Mouse (Mus musculus): ENCODE results near the gene Dad1. TPM values are rescaled to one million over a fixed set of nuclear protein-coding genes. Genes with fewer than 3 reads are reported as not detected.
A peak's percentile ranks its signal among the peaks of the same experiment; 100 is the strongest.

Gene Dad1
- total RNA-seq, 1 experiment: 174 TPM

DNA sequence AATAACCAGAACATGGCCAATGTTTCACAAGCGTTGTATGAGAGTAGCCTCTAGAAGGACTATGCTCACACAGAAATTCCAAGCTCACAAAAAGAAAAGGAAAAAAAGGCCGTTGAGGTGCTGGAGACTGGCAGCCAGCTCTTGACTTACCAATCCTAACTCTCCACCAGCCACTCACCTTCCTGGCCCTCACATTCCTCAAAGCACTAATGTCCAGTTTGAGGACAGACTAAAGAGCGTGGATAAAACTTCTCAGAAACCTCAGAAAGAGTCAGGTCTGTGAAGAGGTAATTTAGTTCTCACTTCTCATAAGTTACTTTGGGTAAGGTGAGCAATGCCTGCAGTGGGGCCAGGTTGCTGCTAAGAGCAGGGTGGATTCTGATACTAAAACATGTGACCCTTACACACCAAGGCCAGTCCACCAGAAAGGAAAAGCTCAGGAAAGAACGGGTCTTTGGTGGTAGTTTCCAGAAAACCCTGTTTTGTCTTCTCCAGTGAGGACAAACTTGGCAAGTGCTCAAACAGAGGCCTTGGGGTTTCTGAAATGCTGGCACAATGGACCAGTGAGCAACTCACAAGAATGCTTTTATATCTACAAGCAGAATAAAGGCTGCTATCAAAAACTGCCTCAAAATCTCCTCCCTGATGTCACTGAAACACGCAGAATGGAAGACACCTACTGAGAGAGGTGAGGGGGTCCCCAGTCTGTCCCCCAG lies 17.9 kb downstream of the Dad1 start:
- no peak overlapping the region for H3K9ac ChIP-seq (ENCODE audit: insufficient read depth, low read depth, low read length, poor library complexity, severe bottlenecking)
- no peak overlapping the region for H3K4me3 ChIP-seq (ENCODE audit: insufficient read depth in 1 of 2, low read depth in 1 of 2, low read length in 2 of 2, poor library complexity in 1 of 2, severe bottlenecking in 1 of 2)
- H3K9me3 ChIP-seq (ENCODE audit: control insufficient read depth, insufficient read depth, low read depth, low read length): no peaks in the 10 kb centered on the region
- DNase-seq (ENCODE audit: low read depth, low spot score): no peak
- no peak overlapping the region for H3K27ac ChIP-seq (ENCODE audit: insufficient read depth, low read depth, low read length, poor library complexity, severe bottlenecking)
- no peak for TF ChIP-seq ZC3H11A (IDR thresholded peaks at IDR 0.05; ENCODE audit: borderline replicate concordance, low read depth, low read length)
- no peak for TF ChIP-seq ZNF384 (IDR thresholded peaks at IDR 0.05; ENCODE audit: low read depth, low read length)
- no peak for TF ChIP-seq CHD2 (IDR thresholded peaks at IDR 0.05; ENCODE audit: low read depth, low read length)
- TF ChIP-seq HCFC1 (IDR thresholded peaks at IDR 0.05; ENCODE audit: borderline replicate concordance, insufficient read depth, low read length): no peak
- TF ChIP-seq MAFK (IDR thresholded peaks at IDR 0.05; ENCODE audit: insufficient read depth, low read depth, low read length): no peak
- in situ Hi-C loops (cut with MboI; ENCODE audit: low sequenced_read_pairs in 2 of 2, unreplicated experiment in 2 of 2): no loop called here
- H3K36me3 ChIP-seq (ENCODE audit: control insufficient read depth, insufficient read depth, low read length, poor library complexity, severe bottlenecking): peaks cover 13% of the 10 kb centered on the region
- peaks cover 4 to 10% of the 10 kb centered on the region in 2 experiments; a peak in 3 of 4 replicates for H3K4me1 ChIP-seq (ENCODE audit: control insufficient read depth in 2 of 2, insufficient read depth in 2 of 2, low read length in 2 of 2, poor library complexity in 1 of 2)

DNA sequence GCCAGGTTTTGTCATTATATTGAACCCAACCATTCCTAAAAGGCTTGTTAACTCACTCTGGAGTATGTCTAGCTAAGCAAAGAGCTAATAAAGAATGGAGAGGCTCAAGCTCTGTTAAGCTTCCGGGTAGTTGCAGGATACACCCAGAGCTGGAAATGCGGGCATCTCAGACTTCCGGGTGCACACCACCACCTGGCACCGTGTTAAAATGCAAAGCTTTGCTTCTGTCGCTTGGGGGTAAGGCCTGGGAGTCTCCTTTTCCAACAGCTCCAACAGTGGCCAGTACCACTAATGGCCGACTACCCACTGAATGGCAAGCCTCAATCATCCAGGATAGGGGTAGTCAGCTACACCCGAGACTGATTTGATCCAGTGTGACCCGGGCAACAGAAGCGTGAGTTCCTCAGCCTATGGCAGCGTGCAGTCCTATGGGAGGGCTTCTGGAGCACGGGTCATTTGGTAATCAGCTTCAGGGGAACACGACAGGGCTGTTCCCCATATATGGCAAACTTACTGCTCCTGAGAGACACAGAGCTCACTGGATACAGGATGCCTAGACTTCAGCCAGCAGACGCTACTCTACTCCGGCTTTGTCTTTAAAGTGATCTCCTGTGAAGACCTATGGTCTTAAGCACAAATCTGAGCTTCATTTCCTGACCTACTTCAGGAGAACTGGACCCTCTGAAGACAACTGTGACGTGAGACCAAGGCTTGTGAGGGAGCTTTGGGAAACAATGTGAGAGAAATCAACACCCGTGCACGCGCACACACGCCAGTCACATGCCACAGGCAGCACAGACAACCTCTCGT lies 19.5 kb downstream of the Dad1 start:
- no peak for DNase-seq (ENCODE audit: low read depth, low spot score)
- TF ChIP-seq HCFC1 (IDR thresholded peaks at IDR 0.05; ENCODE audit: borderline replicate concordance, insufficient read depth, low read length) (no peak), ZNF384 (IDR thresholded peaks at IDR 0.05; ENCODE audit: low read depth, low read length) (no peak), MAFK (IDR thresholded peaks at IDR 0.05; ENCODE audit: insufficient read depth, low read depth, low read length) (no peak), ZC3H11A (IDR thresholded peaks at IDR 0.05; ENCODE audit: borderline replicate concordance, low read depth, low read length) (no peak), CHD2 (IDR thresholded peaks at IDR 0.05; ENCODE audit: low read depth, low read length) (no peak)
- no peaks in the 10 kb centered on the region for H3K9me3 ChIP-seq (ENCODE audit: control insufficient read depth, insufficient read depth, low read depth, low read length)
- no peak overlapping the region for H3K27ac ChIP-seq (ENCODE audit: insufficient read depth, low read depth, low read length, poor library complexity, severe bottlenecking)
- H3K9ac ChIP-seq (ENCODE audit: insufficient read depth, low read depth, low read length, poor library complexity, severe bottlenecking): peak overlapping the region; percentile 14; the same call in 1 of the 2 replicates
- peaks cover 8% of the 10 kb centered on the region; the same call in 1 of the 2 replicates for H3K36me3 ChIP-seq (ENCODE audit: control insufficient read depth, insufficient read depth, low read length, poor library complexity, severe bottlenecking)
- peak overlapping the region in 1 of 2 experiments; percentile 66; a peak in 2 of 4 replicates for H3K4me3 ChIP-seq (ENCODE audit: insufficient read depth in 1 of 2, low read depth in 1 of 2, low read length in 2 of 2, poor library complexity in 1 of 2, severe bottlenecking in 1 of 2)
- in situ Hi-C loops (cut with MboI; ENCODE audit: low sequenced_read_pairs in 2 of 2, unreplicated experiment in 2 of 2): no loop called here
- H3K4me1 ChIP-seq (ENCODE audit: control insufficient read depth in 2 of 2, insufficient read depth in 2 of 2, low read length in 2 of 2, poor library complexity in 1 of 2): peaks cover 4 to 16% of the 10 kb centered on the region in 2 experiments; a peak in 3 of 4 replicates

DNA sequence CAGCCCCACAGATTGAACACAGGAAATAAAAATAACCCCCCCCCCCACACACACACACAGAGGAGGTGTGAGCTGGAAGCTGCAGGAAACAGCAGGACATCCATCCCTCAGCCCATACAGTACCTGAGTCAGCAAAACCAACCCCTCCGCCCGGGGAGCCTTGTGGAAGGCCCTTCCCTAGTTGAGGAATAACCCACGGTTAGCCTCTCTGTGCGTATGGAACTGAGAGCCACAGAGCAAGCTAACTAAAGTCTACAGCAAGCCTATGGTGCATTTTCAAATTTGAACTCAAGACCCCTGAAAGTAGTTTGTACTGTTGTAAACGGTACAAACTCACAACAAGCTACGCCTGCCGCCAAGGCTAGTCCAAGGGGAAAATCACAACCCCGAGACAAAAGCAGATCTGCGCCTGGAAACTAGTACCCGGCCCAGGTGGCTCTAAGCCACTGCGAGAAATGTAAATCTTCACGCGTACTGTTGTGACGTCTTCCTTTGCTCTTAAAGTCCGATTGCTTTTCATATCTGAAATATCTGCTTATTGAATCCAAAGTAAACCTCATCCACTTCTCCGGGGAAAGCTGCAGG lies 20.3 kb downstream of the Dad1 start:
- in situ Hi-C loops (cut with MboI; ENCODE audit: low sequenced_read_pairs in 2 of 2, unreplicated experiment in 2 of 2): no loop called here
- Histone ChIP-seq H3K9me3 (ENCODE audit: control insufficient read depth, insufficient read depth, low read depth, low read length) (no peaks in the 10 kb centered on the region), H3K4me3 (ENCODE audit: insufficient read depth in 1 of 2, low read depth in 1 of 2, low read length in 2 of 2, poor library complexity in 1 of 2, severe bottlenecking in 1 of 2) (peak overlapping the region; percentile 52 to 66), H3K4me1 (ENCODE audit: control insufficient read depth in 2 of 2, insufficient read depth in 2 of 2, low read length in 2 of 2, poor library complexity in 1 of 2) (peaks cover 6 to 20% of the 10 kb centered on the region in 2 experiments; a peak in 3 of 4 replicates), H3K36me3 (ENCODE audit: control insufficient read depth, insufficient read depth, low read length, poor library complexity, severe bottlenecking) (peaks cover 8% of the 10 kb centered on the region; the same call in 1 of the 2 replicates), H3K27ac (ENCODE audit: insufficient read depth, low read depth, low read length, poor library complexity, severe bottlenecking) (peak overlapping the region; percentile 33; the same call in 1 of the 2 replicates), H3K9ac (ENCODE audit: insufficient read depth, low read depth, low read length, poor library complexity, severe bottlenecking) (peak overlapping the region; percentile 56; the same call in 1 of the 2 replicates)
- TF ChIP-seq HCFC1 (IDR thresholded peaks at IDR 0.05; ENCODE audit: borderline replicate concordance, insufficient read depth, low read length) (no peak), MAFK (IDR thresholded peaks at IDR 0.05; ENCODE audit: insufficient read depth, low read depth, low read length) (peak; percentile 86), ZNF384 (IDR thresholded peaks at IDR 0.05; ENCODE audit: low read depth, low read length) (no peak)
- DNase-seq (ENCODE audit: low read depth, low spot score): no peak

DNA sequence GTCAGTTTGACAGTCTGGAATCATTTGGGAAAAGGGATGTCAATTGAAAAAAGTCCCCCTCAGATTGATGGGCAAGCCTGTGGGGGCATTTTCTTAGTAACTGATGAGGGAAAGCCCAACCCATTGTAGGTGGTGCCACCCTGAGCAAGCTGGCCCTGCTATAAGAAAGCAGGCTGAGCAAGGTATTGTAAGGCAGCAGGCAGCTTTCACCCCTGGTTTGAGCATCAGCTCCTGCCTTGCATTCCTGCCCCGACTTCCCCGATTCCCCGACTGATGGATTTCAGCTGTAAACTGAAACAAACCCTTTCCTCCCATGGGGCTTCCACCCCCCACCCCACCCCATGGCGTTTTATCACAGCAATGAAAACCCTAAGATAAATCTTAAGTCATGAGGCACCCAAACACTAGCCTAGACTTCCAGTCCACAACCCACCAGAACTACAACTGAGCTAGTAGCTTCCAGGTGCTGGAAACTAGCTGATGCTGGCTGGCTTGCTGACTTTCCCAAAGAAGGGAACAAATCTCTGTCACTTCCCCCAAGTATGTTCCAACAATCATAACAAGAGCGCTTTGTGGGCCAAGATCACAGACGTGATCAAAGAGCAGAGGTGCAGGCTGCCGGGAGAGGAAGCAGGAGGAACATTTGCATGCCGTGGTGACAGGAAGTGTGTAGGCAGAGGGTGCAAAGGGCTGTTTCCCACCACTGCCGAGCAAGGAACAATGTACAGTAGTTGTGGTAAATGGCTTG lies 20.9 kb downstream of the Dad1 start:
- Histone ChIP-seq H3K27ac (ENCODE audit: insufficient read depth, low read depth, low read length, poor library complexity, severe bottlenecking) (peak overlapping the region; percentile 33; the same call in 1 of the 2 replicates), H3K9ac (ENCODE audit: insufficient read depth, low read depth, low read length, poor library complexity, severe bottlenecking) (peak overlapping the region; percentile 56; the same call in 1 of the 2 replicates), H3K4me1 (ENCODE audit: control insufficient read depth in 2 of 2, insufficient read depth in 2 of 2, low read length in 2 of 2, poor library complexity in 1 of 2) (peaks cover 7 to 21% of the 10 kb centered on the region in 2 experiments; a peak in 3 of 4 replicates), H3K9me3 (ENCODE audit: control insufficient read depth, insufficient read depth, low read depth, low read length) (no peaks in the 10 kb centered on the region), H3K4me3 (ENCODE audit: insufficient read depth in 1 of 2, low read depth in 1 of 2, low read length in 2 of 2, poor library complexity in 1 of 2, severe bottlenecking in 1 of 2) (peak overlapping the region; percentile 52 to 66; a peak in 3 of 4 replicates), H3K36me3 (ENCODE audit: control insufficient read depth, insufficient read depth, low read length, poor library complexity, severe bottlenecking) (peaks cover 6% of the 10 kb centered on the region; the same call in 1 of the 2 replicates)
- no peak for TF ChIP-seq ZNF384 (IDR thresholded peaks at IDR 0.05; ENCODE audit: low read depth, low read length)
- no peak for TF ChIP-seq MAFK (IDR thresholded peaks at IDR 0.05; ENCODE audit: insufficient read depth, low read depth, low read length)
- no peak for TF ChIP-seq CHD2 (IDR thresholded peaks at IDR 0.05; ENCODE audit: low read depth, low read length)
- no peak for TF ChIP-seq ZC3H11A (IDR thresholded peaks at IDR 0.05; ENCODE audit: borderline replicate concordance, low read depth, low read length)
- TF ChIP-seq HCFC1 (IDR thresholded peaks at IDR 0.05; ENCODE audit: borderline replicate concordance, insufficient read depth, low read length): no peak
- no peak for DNase-seq (ENCODE audit: low read depth, low spot score)
- in situ Hi-C loops (cut with MboI; ENCODE audit: low sequenced_read_pairs in 2 of 2, unreplicated experiment in 2 of 2): no loop called here

Data from ES-E14 (cell line).